ENCODE assay signal across 11 mouse cellular contexts in genomic region chr17:46296601-46297000, GRCm38 (mm10). TPM values are rescaled to one million over a fixed set of nuclear protein-coding genes. Genes with fewer than 3 reads are reported as not detected.
DNase-seq lines count a peak whose midpoint lies in the region; ATAC-seq and TF ChIP-seq lines count a peak whose summit lies in the region.
"Had no signal": no experiment of that assay in that cellular context is flagged by ENCODE, and none has a peak within 500 bp of the region (broad histone marks: within the 10 kb centered on the region; RNA-seq: fewer than 3 reads in every experiment).

No protein-coding gene starts in this region.

- 40% methylated on average over 6 of the region's 6 CpGs for WGBS in kidney, postnatal 0 days
- 54% methylated on average over 6 of the region's 6 CpGs for WGBS in forebrain, embryonic 16.5 days
- WGBS in midbrain, embryonic 15.5 days: 53% methylated on average over 6 of the region's 6 CpGs

- DNase-seq in kidney, postnatal 0 days (ENCODE audit: low spot score): no peak
- DNase-seq in kidney, postnatal 4 days: no peak
- no peak for DNase-seq in testis, postnatal 10 days (ENCODE audit: low spot score)
- no peak for DNase-seq in left cerebral cortex, adult 8-10 months (ENCODE audit: low spot score in 2 of 2)
- DNase-seq: kidney, adult 8-10 months had no signal

- H3K27ac ChIP-seq in kidney, postnatal 0 days: no peak overlapping the region
- no peak overlapping the region for H3K27ac ChIP-seq in forebrain, embryonic 16.5 days (ENCODE audit: low read length)
- H3K27ac ChIP-seq in midbrain, embryonic 15.5 days: peak overlapping the region; percentile 81
- H3K27ac ChIP-seq: liver, embryonic 15.5 days had no signal

- H3K36me3 ChIP-seq in kidney, postnatal 0 days (ENCODE audit: insufficient read depth, low read length): no peaks in the 10 kb centered on the region
- no peaks in the 10 kb centered on the region for H3K36me3 ChIP-seq in forebrain, embryonic 16.5 days (ENCODE audit: control insufficient read depth, insufficient read depth)
- no peaks in the 10 kb centered on the region for H3K36me3 ChIP-seq in midbrain, embryonic 15.5 days (replicated peaks)
- H3K36me3 ChIP-seq: liver, embryonic 15.5 days had no signal

- no peak for ATAC-seq in kidney, postnatal 0 days (replicated peaks; ENCODE audit: low FRiP score, low read depth)
- peak; percentile 24 for ATAC-seq in activated CD4-positive, CD25-positive, alpha-beta regulatory T cell, adult 4 months
- ATAC-seq in forebrain, embryonic 16.5 days: no peak
- ATAC-seq in midbrain, embryonic 15.5 days (replicated peaks): no peak

- no peak overlapping the region for H3K9ac ChIP-seq in kidney, postnatal 0 days (ENCODE audit: low read depth, low read length)
- no peak overlapping the region for H3K9ac ChIP-seq in forebrain, embryonic 16.5 days (replicated peaks; ENCODE audit: low read depth, low read length)
- H3K9ac ChIP-seq in midbrain, embryonic 15.5 days: peak overlapping the region; percentile 54
- H3K9ac ChIP-seq: liver, embryonic 15.5 days had no signal

- peaks cover 4% of the 10 kb centered on the region; the same call in 1 of the 2 replicates for H3K4me1 ChIP-seq in kidney, postnatal 0 days (replicated peaks; ENCODE audit: insufficient read depth, low read length)
- peaks cover 20% of the 10 kb centered on the region for H3K4me1 ChIP-seq in forebrain, embryonic 16.5 days (replicated peaks; ENCODE audit: control insufficient read depth, insufficient read depth, low read length)
- H3K4me1 ChIP-seq in midbrain, embryonic 15.5 days: peaks cover 24% of the 10 kb centered on the region

- TF ChIP-seq CTCF in kidney, postnatal 0 days (IDR thresholded peaks at IDR 0.05; ENCODE audit: low read depth): no peak

- H3K9me3 ChIP-seq in kidney, postnatal 0 days (replicated peaks; ENCODE audit: low read length): no peaks in the 10 kb centered on the region
- H3K9me3 ChIP-seq in forebrain, embryonic 16.5 days (ENCODE audit: control insufficient read depth, low read length): no peaks in the 10 kb centered on the region
- H3K9me3 ChIP-seq in midbrain, embryonic 15.5 days: no peaks in the 10 kb centered on the region
- H3K9me3 ChIP-seq: liver, embryonic 15.5 days had no signal

- peaks cover 33% of the 10 kb centered on the region for H3K27me3 ChIP-seq in kidney, postnatal 0 days (ENCODE audit: insufficient read depth, low read length)
- peaks cover 33% of the 10 kb centered on the region for H3K27me3 ChIP-seq in forebrain, embryonic 16.5 days (replicated peaks; ENCODE audit: control insufficient read depth, insufficient read depth, low read length)
- peaks cover 36% of the 10 kb centered on the region for H3K27me3 ChIP-seq in midbrain, embryonic 15.5 days (replicated peaks)

- no peak overlapping the region for H3K4me2 ChIP-seq in kidney, postnatal 0 days (ENCODE audit: low read length)
- peak overlapping the region; percentile 98 for H3K4me2 ChIP-seq in forebrain, embryonic 16.5 days (ENCODE audit: low read length)
- peak overlapping the region; percentile 69 for H3K4me2 ChIP-seq in midbrain, embryonic 15.5 days

- peak overlapping the region; percentile 60; the same call in 1 of the 2 replicates for H3K4me3 ChIP-seq in kidney, postnatal 0 days (replicated peaks; ENCODE audit: low read depth, low read length)
- H3K4me3 ChIP-seq in forebrain, embryonic 16.5 days (replicated peaks; ENCODE audit: low read length): peak overlapping the region; percentile 77
- H3K4me3 ChIP-seq in midbrain, embryonic 15.5 days: peak overlapping the region; percentile 65

RNA-seq across cellular contexts. Expression of gene Dlk2, which starts 0.6 kb away (rescaled TPM):
- polyA plus RNA-seq in kidney, postnatal 0 days (2015; fragmentation: Nextera tagmentation; extraction: Ambion mirVana): 0.55 and 0.88 TPM in 2 replicates
- polyA plus RNA-seq in activated CD4-positive, CD25-positive, alpha-beta regulatory T cell, adult 4 months (2017; shearing (Covaris generic)): not detected
- polyA plus RNA-seq in forebrain, embryonic 16.5 days (2015; fragmentation: Nextera tagmentation; extraction: Ambion mirVana): 8.6 and 13.0 TPM in 2 replicates
- polyA plus RNA-seq in midbrain, embryonic 15.5 days (2015; fragmentation: Nextera tagmentation; extraction: Ambion mirVana): 22.5 and 23.7 TPM in 2 replicates
- 10 to 100 TPM; 43.9 to 52.8 (median 50.2) TPM for total RNA-seq in left cerebral cortex, adult 8-10 months (2022)
- total RNA-seq: megakaryocyte, adult 5-6 weeks; neutrophil, adult 5-6 weeks had no signal
- polyA plus RNA-seq: liver, embryonic 15.5 days had no signal

RNA-seq across cellular contexts. Expression of gene Tjap1, which starts 13.8 kb away (rescaled TPM):
- 28.2 and 28.4 TPM in 2 replicates for polyA plus RNA-seq in kidney, postnatal 0 days (2015; fragmentation: Nextera tagmentation; extraction: Ambion mirVana)
- polyA plus RNA-seq in activated CD4-positive, CD25-positive, alpha-beta regulatory T cell, adult 4 months (2017; shearing (Covaris generic)): 10 to 100 TPM; 22.5 to 24.1 TPM
- 31.4 and 35.5 TPM in 2 replicates for polyA plus RNA-seq in forebrain, embryonic 16.5 days (2015; fragmentation: Nextera tagmentation; extraction: Ambion mirVana)
- 29.4 and 31.4 TPM in 2 replicates for polyA plus RNA-seq in midbrain, embryonic 15.5 days (2015; fragmentation: Nextera tagmentation; extraction: Ambion mirVana)
- 10 to 100 TPM; 37.5 to 43.9 (median 42.3) TPM for total RNA-seq in left cerebral cortex, adult 8-10 months (2022)

RNA-seq across cellular contexts. Expression of gene Abcc10, which starts 31.6 kb away (rescaled TPM):
- polyA plus RNA-seq in kidney, postnatal 0 days (2015; fragmentation: Nextera tagmentation; extraction: Ambion mirVana): 4.8 and 5.4 TPM in 2 replicates
- 1 to 10 TPM; 2.4 to 4.3 TPM for polyA plus RNA-seq in activated CD4-positive, CD25-positive, alpha-beta regulatory T cell, adult 4 months (2017; shearing (Covaris generic))
- polyA plus RNA-seq in forebrain, embryonic 16.5 days (2015; fragmentation: Nextera tagmentation; extraction: Ambion mirVana): 7.2 and 8.1 TPM in 2 replicates
- 10.7 TPM in 2 replicates for polyA plus RNA-seq in midbrain, embryonic 15.5 days (2015; fragmentation: Nextera tagmentation; extraction: Ambion mirVana)
- total RNA-seq in left cerebral cortex, adult 8-10 months (2022): 10 to 100 TPM in 2 of 4 experiments, 1 to 10 TPM in 2; 8.8 to 12.0 (median 10.4) TPM

RNA-seq across cellular contexts. Expression of gene Lrrc73, which starts 43.3 kb away (rescaled TPM):
- polyA plus RNA-seq in kidney, postnatal 0 days (2015; fragmentation: Nextera tagmentation; extraction: Ambion mirVana): 0.91 and 0.93 TPM in 2 replicates
- polyA plus RNA-seq in activated CD4-positive, CD25-positive, alpha-beta regulatory T cell, adult 4 months (2017; shearing (Covaris generic)): under 1 TPM in 1 of 2 experiments, not detected in 1; 0.42 TPM
- polyA plus RNA-seq in forebrain, embryonic 16.5 days (2015; fragmentation: Nextera tagmentation; extraction: Ambion mirVana): 9.6 and 12.6 TPM in 2 replicates
- polyA plus RNA-seq in midbrain, embryonic 15.5 days (2015; fragmentation: Nextera tagmentation; extraction: Ambion mirVana): 14.7 and 16.6 TPM in 2 replicates
- 10 to 100 TPM; 50.2 to 55.0 (median 53.3) TPM for total RNA-seq in left cerebral cortex, adult 8-10 months (2022)
- polyA plus RNA-seq: liver, embryonic 15.5 days had no signal

RNA-seq across cellular contexts. Expression of gene Yipf3, which starts 48.7 kb away (rescaled TPM):
- 112 and 117 TPM in 2 replicates for polyA plus RNA-seq in kidney, postnatal 0 days (2015; fragmentation: Nextera tagmentation; extraction: Ambion mirVana)
- polyA plus RNA-seq in activated CD4-positive, CD25-positive, alpha-beta regulatory T cell, adult 4 months (2017; shearing (Covaris generic)): 10 to 100 TPM; 56.0 to 56.2 TPM
- polyA plus RNA-seq in forebrain, embryonic 16.5 days (2015; fragmentation: Nextera tagmentation; extraction: Ambion mirVana): 88.5 and 91.6 TPM in 2 replicates
- polyA plus RNA-seq in midbrain, embryonic 15.5 days (2015; fragmentation: Nextera tagmentation; extraction: Ambion mirVana): 95.2 and 107 TPM in 2 replicates
- 10 to 100 TPM; 72.8 to 90.6 (median 79.7) TPM for total RNA-seq in left cerebral cortex, adult 8-10 months (2022)
